12 mouse cellular contexts compared by ENCODE assay signal in genomic region chr19:47440435-47440803, GRCm38 (mm10).
"Had no signal": no experiment of that assay in that cellular context is flagged by ENCODE, and none has a peak within 500 bp of the region (broad histone marks: within the 10 kb centered on the region; RNA-seq: fewer than 3 reads in every experiment).

No protein-coding gene starts in this region.

- H3K27ac ChIP-seq: left cerebral cortex, adult 2 months; limb, embryonic 10.5 days; lung, embryonic 15.5 days; midbrain, embryonic 12.5 days had no signal

- H3K36me3 ChIP-seq: limb, embryonic 10.5 days; lung, embryonic 15.5 days; midbrain, embryonic 12.5 days had no signal

- H3K9ac ChIP-seq: lung, embryonic 15.5 days; midbrain, embryonic 12.5 days had no signal

- H3K4me3 ChIP-seq: left cerebral cortex, adult 2 months; limb, embryonic 10.5 days; lung, embryonic 15.5 days; midbrain, embryonic 12.5 days had no signal

- H3K4me2 ChIP-seq: liver, embryonic 11.5 days; lung, embryonic 15.5 days; midbrain, embryonic 12.5 days had no signal

- ATAC-seq: midbrain, embryonic 16.5 days had no signal

- DNase-seq: kidney, adult 2 months; kidney, postnatal 25 days; lung, postnatal 14 days; right cerebral cortex, postnatal 14 days; thymus, adult 18-20 months; thymus, postnatal 25 days had no signal

- H3K9me3 ChIP-seq: limb, embryonic 10.5 days; lung, embryonic 15.5 days; midbrain, embryonic 12.5 days had no signal

- H3K27me3 ChIP-seq: midbrain, embryonic 12.5 days had no signal
